Mouse (Mus musculus) liver, embryonic 14.5 days (tissue): ENCODE results near the gene Igsf21.

ENCODE experiments used
- CTCF ChIP-seq: IDR thresholded peaks from 2 replicates; pipeline ENCODE4 v1.5.1; 2016; ENCODE audit warnings: antibody characterized with exemption, low read depth, control low read depth
- EP300 ChIP-seq: IDR thresholded peaks from 2 replicates; pipeline ENCODE4 v1.6.1; 2016; ENCODE audit warnings: antibody characterized with exemption, low read depth

- TF ChIP-seq CTCF (no peak), EP300 (no peak)
These were observed 73.5 kb downstream of the Igsf21 start for GRCm38 (mm10) chr4:140173084-140173483.
